Mouse (Mus musculus): ENCODE measurements at regions not wholly inside any gene's neighbourhood (a gene's known extent, or its start where the extent isn't known, plus 50 kb on each side); places are given as distances from the start of the nearest gene placed in this dataset.

DNA sequence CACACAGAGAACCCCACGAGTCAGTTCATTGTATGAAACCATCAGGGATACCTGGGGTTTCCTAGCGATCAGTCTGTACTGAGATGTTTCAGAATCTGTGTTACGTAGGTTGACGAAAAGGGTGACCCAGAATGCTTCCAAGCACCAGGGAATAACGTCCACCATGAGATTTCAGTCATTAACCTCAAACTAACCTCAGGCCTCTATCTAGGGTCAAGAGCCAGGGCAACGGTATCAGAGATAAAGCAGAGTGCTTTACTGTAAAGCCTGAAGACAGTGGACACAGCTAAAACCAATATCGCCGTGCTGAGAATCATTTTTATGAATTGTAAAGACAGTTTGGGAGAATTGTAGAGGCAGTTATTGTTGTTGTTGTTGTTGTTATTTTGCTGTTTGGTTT lies 52.9 kb upstream of the Errfi1 start:
- no peak overlapping the region for H3K27ac ChIP-seq (ENCODE audit: poor library complexity, severe bottlenecking)
- no peaks in the 10 kb centered on the region for H3K27me3 ChIP-seq (replicated peaks)
- peaks cover 32% of the 10 kb centered on the region for H3K4me1 ChIP-seq (replicated peaks)
- no peak overlapping the region for H3K4me3 ChIP-seq
- no peak overlapping the region for H3K9ac ChIP-seq
- 57% methylated on average over 8 of the region's 8 CpGs for WGBS
- H3K9me3 ChIP-seq (replicated peaks): no peaks in the 10 kb centered on the region
- no peaks in the 10 kb centered on the region for H3K36me3 ChIP-seq
- H3K4me2 ChIP-seq: no peak overlapping the region
- ATAC-seq (ENCODE audit: insufficient number of reproducible peaks, low FRiP score): no peak

- Histone ChIP-seq H3K4me2 (peak overlapping the region; percentile 48), H3K4me1 (replicated peaks) (peaks cover 30% of the 10 kb centered on the region), H3K9ac (no peak overlapping the region), H3K9me3 (replicated peaks) (no peaks in the 10 kb centered on the region), H3K27ac (ENCODE audit: poor library complexity, severe bottlenecking) (peak overlapping the region; percentile 80), H3K27me3 (replicated peaks) (no peaks in the 10 kb centered on the region), H3K4me3 (no peak overlapping the region), H3K36me3 (no peaks in the 10 kb centered on the region)
- 24% methylated on average over 22 of the region's 22 CpGs for WGBS
- ATAC-seq (ENCODE audit: insufficient number of reproducible peaks, low FRiP score): no peak; the same call in 1 of the 2 replicates
Measured at GRCm38 (mm10) chr4:150799550-150800398, 53.9 kb upstream of the Errfi1 start.

- no peaks in the 10 kb centered on the region for H3K9me3 ChIP-seq (replicated peaks)
- H3K4me2 ChIP-seq: peak overlapping the region; percentile 48
- no peaks in the 10 kb centered on the region for H3K27me3 ChIP-seq (replicated peaks)
- H3K27ac ChIP-seq (ENCODE audit: poor library complexity, severe bottlenecking): peak overlapping the region; percentile 80
- WGBS: 24% methylated on average over 13 of the region's 13 CpGs
- no peaks in the 10 kb centered on the region for H3K36me3 ChIP-seq
- ATAC-seq (ENCODE audit: insufficient number of reproducible peaks, low FRiP score): no peak; the same call in 1 of the 2 replicates
- H3K4me1 ChIP-seq (replicated peaks): peaks cover 32% of the 10 kb centered on the region
- H3K4me3 ChIP-seq: no peak overlapping the region
- no peak overlapping the region for H3K9ac ChIP-seq
Measured at GRCm38 (mm10) chr4:150798783-150799530, 54.8 kb upstream of the Errfi1 start.

DNA sequence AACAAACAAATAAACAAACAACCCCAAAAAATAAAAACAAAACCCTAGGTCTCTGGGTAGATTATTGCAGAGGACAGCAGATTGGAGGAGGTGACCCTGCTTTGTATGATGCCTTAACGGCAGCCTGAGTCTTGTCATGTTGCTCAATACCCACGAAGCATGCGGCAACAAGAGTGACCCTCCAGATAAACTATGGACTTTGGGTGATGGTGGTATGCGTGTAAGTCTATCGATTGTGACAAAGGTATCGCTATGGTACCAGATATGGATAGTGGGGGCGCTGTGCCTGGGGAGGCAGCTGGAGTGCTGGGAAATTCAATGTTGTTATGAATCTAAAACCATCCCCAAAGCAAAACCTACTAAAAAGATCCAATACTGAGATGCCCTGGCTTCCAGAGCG lies 55.4 kb upstream of the Errfi1 start:
- H3K36me3 ChIP-seq: no peaks in the 10 kb centered on the region
- H3K4me3 ChIP-seq: no peak overlapping the region
- peak overlapping the region; percentile 80 for H3K27ac ChIP-seq (ENCODE audit: poor library complexity, severe bottlenecking)
- no peak overlapping the region for H3K9ac ChIP-seq
- H3K27me3 ChIP-seq (replicated peaks): no peaks in the 10 kb centered on the region
- H3K9me3 ChIP-seq (replicated peaks): no peaks in the 10 kb centered on the region
- no peak for ATAC-seq (ENCODE audit: insufficient number of reproducible peaks, low FRiP score)
- H3K4me2 ChIP-seq: no peak overlapping the region
- H3K4me1 ChIP-seq (replicated peaks): peaks cover 32% of the 10 kb centered on the region
- WGBS: 83% methylated on average over 8 of the region's 8 CpGs

- no peak overlapping the region for H3K9ac ChIP-seq
- H3K4me3 ChIP-seq: no peak overlapping the region
- ATAC-seq (ENCODE audit: insufficient number of reproducible peaks, low FRiP score): no peak
- H3K27me3 ChIP-seq (replicated peaks): no peaks in the 10 kb centered on the region
- H3K27ac ChIP-seq (ENCODE audit: poor library complexity, severe bottlenecking): no peak overlapping the region
- WGBS: 80% methylated on average over 3 of the region's 3 CpGs
- no peak overlapping the region for H3K4me2 ChIP-seq
- H3K4me1 ChIP-seq (replicated peaks): peaks cover 32% of the 10 kb centered on the region
- no peaks in the 10 kb centered on the region for H3K36me3 ChIP-seq
- no peaks in the 10 kb centered on the region for H3K9me3 ChIP-seq (replicated peaks)
Measured at GRCm38 (mm10) chr4:150797057-150797456, 56.7 kb upstream of the Errfi1 start.

- Histone ChIP-seq H3K27ac (ENCODE audit: poor library complexity, severe bottlenecking) (no peak overlapping the region), H3K4me1 (replicated peaks) (peaks cover 22% of the 10 kb centered on the region), H3K9me3 (replicated peaks) (no peaks in the 10 kb centered on the region), H3K9ac (no peak overlapping the region), H3K36me3 (no peaks in the 10 kb centered on the region), H3K4me3 (no peak overlapping the region), H3K27me3 (replicated peaks) (no peaks in the 10 kb centered on the region), H3K4me2 (no peak overlapping the region)
- 49% methylated on average over 5 of the region's 5 CpGs for WGBS
- no peak for ATAC-seq (ENCODE audit: insufficient number of reproducible peaks, low FRiP score)
Measured at GRCm38 (mm10) chr4:150794878-150795277, 58.8 kb upstream of the Errfi1 start.

GRCm38 (mm10) chr4:150794257-150794794 lies 59.4 kb upstream of the Errfi1 start:
- H3K4me1 ChIP-seq (replicated peaks): peaks cover 18% of the 10 kb centered on the region
- WGBS: 66% methylated on average over 9 of the region's 9 CpGs
- no peak overlapping the region for H3K27ac ChIP-seq (ENCODE audit: poor library complexity, severe bottlenecking)
- no peak overlapping the region for H3K4me2 ChIP-seq
- no peak overlapping the region for H3K4me3 ChIP-seq
- no peaks in the 10 kb centered on the region for H3K9me3 ChIP-seq (replicated peaks)
- ATAC-seq (ENCODE audit: insufficient number of reproducible peaks, low FRiP score): no peak
- H3K27me3 ChIP-seq (replicated peaks): no peaks in the 10 kb centered on the region
- no peak overlapping the region for H3K9ac ChIP-seq
- no peaks in the 10 kb centered on the region for H3K36me3 ChIP-seq

DNA sequence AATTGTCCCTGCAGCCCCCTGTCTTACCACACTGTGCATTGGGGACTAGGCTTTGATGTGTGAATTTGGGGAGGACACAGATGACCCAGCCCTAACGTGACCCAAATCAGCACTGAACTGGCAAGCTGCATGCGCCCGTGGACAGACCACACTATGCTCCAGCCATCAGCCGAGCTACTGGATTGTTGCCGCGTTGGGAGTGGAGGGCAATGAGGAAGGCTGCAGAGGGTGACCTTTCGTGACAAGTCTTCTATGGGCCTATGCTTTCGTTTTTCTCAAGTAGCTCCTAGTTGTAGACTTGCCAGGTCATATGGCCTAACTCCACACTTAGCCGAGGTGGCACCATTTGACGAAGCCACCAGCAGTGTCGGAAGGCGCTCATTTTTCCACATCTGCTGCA lies 60.6 kb upstream of the Errfi1 start:
- H3K9ac ChIP-seq: no peak overlapping the region
- no peak overlapping the region for H3K4me3 ChIP-seq
- ATAC-seq (ENCODE audit: insufficient number of reproducible peaks, low FRiP score): no peak
- no peaks in the 10 kb centered on the region for H3K27me3 ChIP-seq (replicated peaks)
- H3K27ac ChIP-seq (ENCODE audit: poor library complexity, severe bottlenecking): no peak overlapping the region
- H3K9me3 ChIP-seq (replicated peaks): no peaks in the 10 kb centered on the region
- 86% methylated on average over 12 of the region's 12 CpGs for WGBS
- no peak overlapping the region for H3K4me2 ChIP-seq
- H3K4me1 ChIP-seq (replicated peaks): peaks cover 8% of the 10 kb centered on the region; the same call in 1 of the 2 replicates
- H3K36me3 ChIP-seq: no peaks in the 10 kb centered on the region

- WGBS: 61% methylated on average over 7 of the region's 7 CpGs
- H3K4me2 ChIP-seq: no peak overlapping the region
- H3K9ac ChIP-seq: no peak overlapping the region
- no peak overlapping the region for H3K27ac ChIP-seq (ENCODE audit: poor library complexity, severe bottlenecking)
- H3K36me3 ChIP-seq: no peaks in the 10 kb centered on the region
- no peaks in the 10 kb centered on the region for H3K27me3 ChIP-seq (replicated peaks)
- no peak for ATAC-seq (ENCODE audit: insufficient number of reproducible peaks, low FRiP score)
- no peaks in the 10 kb centered on the region for H3K4me1 ChIP-seq (replicated peaks)
- no peak overlapping the region for H3K4me3 ChIP-seq
- H3K9me3 ChIP-seq (replicated peaks): no peaks in the 10 kb centered on the region
Measured at GRCm38 (mm10) chr4:150789166-150789565, 64.6 kb upstream of the Errfi1 start.

GRCm38 (mm10) chr4:150787113-150787512 lies 66.6 kb upstream of the Errfi1 start:
- Histone ChIP-seq H3K4me2 (no peak overlapping the region), H3K4me1 (replicated peaks) (0 out of 2 replicates have a peak, but pooled peaks cover 6% of the 10 kb centered on the region), H3K4me3 (no peak overlapping the region), H3K9me3 (replicated peaks) (no peaks in the 10 kb centered on the region), H3K9ac (no peak overlapping the region), H3K36me3 (no peaks in the 10 kb centered on the region), H3K27me3 (replicated peaks) (no peaks in the 10 kb centered on the region), H3K27ac (ENCODE audit: poor library complexity, severe bottlenecking) (no peak overlapping the region)
- no peak for ATAC-seq (ENCODE audit: insufficient number of reproducible peaks, low FRiP score)
- 66% methylated on average over 6 of the region's 6 CpGs for WGBS

DNA sequence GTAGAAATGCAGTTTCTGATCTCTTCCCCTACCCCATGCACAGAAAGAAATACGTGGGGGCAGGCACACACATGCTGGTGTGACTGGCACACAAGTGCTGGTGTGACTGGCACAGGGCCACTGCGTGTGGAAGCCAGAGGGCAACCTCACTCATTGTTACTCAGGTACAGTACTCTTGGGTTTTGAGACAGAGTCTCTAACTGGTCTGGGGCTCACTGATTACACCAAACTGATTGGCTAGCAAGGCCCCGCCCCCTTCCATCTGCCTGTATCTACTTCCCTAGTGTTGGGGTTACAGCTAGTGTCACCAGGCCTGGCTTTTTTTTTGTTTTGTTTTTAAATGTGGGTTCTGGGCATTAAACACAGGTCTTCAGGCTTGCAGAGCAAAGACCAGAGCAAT lies 67.1 kb upstream of the Errfi1 start:
- no peak for ATAC-seq (ENCODE audit: insufficient number of reproducible peaks, low FRiP score)
- H3K9ac ChIP-seq: no peak overlapping the region
- no peaks in the 10 kb centered on the region for H3K27me3 ChIP-seq (replicated peaks)
- no peak overlapping the region for H3K27ac ChIP-seq (ENCODE audit: poor library complexity, severe bottlenecking)
- H3K9me3 ChIP-seq (replicated peaks): no peaks in the 10 kb centered on the region
- 80% methylated on average over 3 of the region's 3 CpGs for WGBS
- no peaks in the 10 kb centered on the region for H3K36me3 ChIP-seq
- H3K4me2 ChIP-seq: no peak overlapping the region
- H3K4me1 ChIP-seq (replicated peaks): peaks cover 9% of the 10 kb centered on the region; the same call in 1 of the 2 replicates
- no peak overlapping the region for H3K4me3 ChIP-seq
